Mouse (Mus musculus): ENCODE results near the gene Nccrp1.
A peak's percentile ranks its signal among the peaks of the same experiment; 100 is the strongest.
"Not testable (repeated sequence)": the region's sequence is repeated elsewhere in the genome, so short reads cannot be mapped to it uniquely, and the experiment has no call there.

Gene Nccrp1

GRCm38 (mm10) chr7:28558486-28558885 lies 11.4 kb upstream of the Nccrp1 start:
- peaks cover 3% of the 10 kb centered on the region; the same call in 1 of the 2 replicates for H3K36me3 ChIP-seq (ENCODE audit: control insufficient read depth, insufficient read depth, low read length, poor library complexity, severe bottlenecking)
- no peak for DNase-seq (ENCODE audit: low read depth, low spot score)
- H3K27me3 ChIP-seq (ENCODE audit: control insufficient read depth, insufficient read depth, low read length, poor library complexity, severe bottlenecking), result no peaks in the 10 kb centered on the region

- Histone ChIP-seq H3K27me3 (ENCODE audit: control insufficient read depth, insufficient read depth, low read length, poor library complexity, severe bottlenecking) (no peaks in the 10 kb centered on the region), H3K36me3 (ENCODE audit: control insufficient read depth, insufficient read depth, low read length, poor library complexity, severe bottlenecking) (peaks cover 3% of the 10 kb centered on the region; the same call in 1 of the 2 replicates)
- no peak for DNase-seq (ENCODE audit: low read depth, low spot score)
Measured at GRCm38 (mm10) chr7:28557708-28558107, 10.7 kb upstream of the Nccrp1 start.

- Histone ChIP-seq H3K27me3 (ENCODE audit: control insufficient read depth, insufficient read depth, low read length, poor library complexity, severe bottlenecking) (no peaks in the 10 kb centered on the region), H3K36me3 (ENCODE audit: control insufficient read depth, insufficient read depth, low read length, poor library complexity, severe bottlenecking) (peaks cover 3% of the 10 kb centered on the region; the same call in 1 of the 2 replicates)
- DNase-seq (ENCODE audit: low read depth, low spot score), result no peak
Measured at GRCm38 (mm10) chr7:28557069-28557468, 10.0 kb upstream of the Nccrp1 start.

GRCm38 (mm10) chr7:28555939-28556535 lies 9.0 kb upstream of the Nccrp1 start:
- Histone ChIP-seq H3K36me3 (ENCODE audit: control insufficient read depth, insufficient read depth, low read length, poor library complexity, severe bottlenecking) (peaks cover 3% of the 10 kb centered on the region; the same call in 1 of the 2 replicates), H3K27me3 (ENCODE audit: control insufficient read depth, insufficient read depth, low read length, poor library complexity, severe bottlenecking) (no peaks in the 10 kb centered on the region)
- no peak for DNase-seq (ENCODE audit: low read depth, low spot score)

GRCm38 (mm10) chr7:28553076-28553475 lies 6.0 kb upstream of the Nccrp1 start:
- no peak for DNase-seq (ENCODE audit: low read depth, low spot score)
- Histone ChIP-seq H3K27me3 (ENCODE audit: control insufficient read depth, insufficient read depth, low read length, poor library complexity, severe bottlenecking) (no peaks in the 10 kb centered on the region), H3K36me3 (ENCODE audit: control insufficient read depth, insufficient read depth, low read length, poor library complexity, severe bottlenecking) (no peaks in the 10 kb centered on the region)

GRCm38 (mm10) chr7:28547628-28548027 lies 574 bp upstream of the Nccrp1 start:
- peak; percentile 17 for DNase-seq (ENCODE audit: low read depth, low spot score)
- Histone ChIP-seq H3K36me3 (ENCODE audit: control insufficient read depth, insufficient read depth, low read length, poor library complexity, severe bottlenecking) (no peaks in the 10 kb centered on the region), H3K27me3 (ENCODE audit: control insufficient read depth, insufficient read depth, low read length, poor library complexity, severe bottlenecking) (no peaks in the 10 kb centered on the region; the same call in 1 of the 2 replicates)

GRCm38 (mm10) chr7:28546649-28547048 lies 405 bp downstream of the Nccrp1 start:
- Histone ChIP-seq H3K36me3 (ENCODE audit: control insufficient read depth, insufficient read depth, low read length, poor library complexity, severe bottlenecking) (no peaks in the 10 kb centered on the region), H3K27me3 (ENCODE audit: control insufficient read depth, insufficient read depth, low read length, poor library complexity, severe bottlenecking) (no peaks in the 10 kb centered on the region; the same call in none of the 2 replicates)
- DNase-seq (ENCODE audit: low read depth, low spot score), result no peak

- Histone ChIP-seq H3K27me3 (ENCODE audit: control insufficient read depth, insufficient read depth, low read length, poor library complexity, severe bottlenecking) (no peaks in the 10 kb centered on the region; the same call in none of the 2 replicates), H3K36me3 (ENCODE audit: control insufficient read depth, insufficient read depth, low read length, poor library complexity, severe bottlenecking) (no peaks in the 10 kb centered on the region)
- DNase-seq (ENCODE audit: low read depth, low spot score), result no peak
Measured at GRCm38 (mm10) chr7:28545891-28546210, 1.2 kb downstream of the Nccrp1 start.

GRCm38 (mm10) chr7:28545048-28545890 lies 1.8 kb downstream of the Nccrp1 start:
- H3K27me3 ChIP-seq (ENCODE audit: control insufficient read depth, insufficient read depth, low read length, poor library complexity, severe bottlenecking), result no peaks in the 10 kb centered on the region; the same call in none of the 2 replicates
- no peaks in the 10 kb centered on the region for H3K36me3 ChIP-seq (ENCODE audit: control insufficient read depth, insufficient read depth, low read length, poor library complexity, severe bottlenecking)
- no peak for DNase-seq (ENCODE audit: low read depth, low spot score)

- no peak for DNase-seq (ENCODE audit: low read depth, low spot score)
- no peaks in the 10 kb centered on the region for H3K36me3 ChIP-seq (ENCODE audit: control insufficient read depth, insufficient read depth, low read length, poor library complexity, severe bottlenecking)
Measured at GRCm38 (mm10) chr7:28544051-28544601, 2.9 kb downstream of the Nccrp1 start.

GRCm38 (mm10) chr7:28540526-28540925 lies 6.5 kb downstream of the Nccrp1 start, which contains the start of gene Sycn:
Sycn (plus strand) TSS chr7:28540885.
- no peaks in the 10 kb centered on the region for H3K36me3 ChIP-seq (ENCODE audit: control insufficient read depth, insufficient read depth, low read length, poor library complexity, severe bottlenecking)
- H3K27me3 ChIP-seq (ENCODE audit: control insufficient read depth, insufficient read depth, low read length, poor library complexity, severe bottlenecking), result no peaks in the 10 kb centered on the region; the same call in none of the 2 replicates
- no peak for DNase-seq (ENCODE audit: low read depth, low spot score)

More at GRCm38 (mm10) chr7:28544051-28544601, 2.9 kb downstream of the Nccrp1 start:
- H3K27me3 ChIP-seq (ENCODE audit: control insufficient read depth, insufficient read depth, low read length, poor library complexity, severe bottlenecking), result no peaks in the 10 kb centered on the region; the same call in none of the 2 replicates

GRCm38 (mm10) chr7:28538886-28539285 lies 8.2 kb downstream of the Nccrp1 start:
- H3K36me3 ChIP-seq (ENCODE audit: control insufficient read depth, insufficient read depth, low read length, poor library complexity, severe bottlenecking); H3K27me3 ChIP-seq (ENCODE audit: control insufficient read depth, insufficient read depth, low read length, poor library complexity, severe bottlenecking); DNase-seq (ENCODE audit: low read depth, low spot score): not testable (repeated sequence)

- no peak for DNase-seq (ENCODE audit: low read depth, low spot score)
- Histone ChIP-seq H3K27me3 (ENCODE audit: control insufficient read depth, insufficient read depth, low read length, poor library complexity, severe bottlenecking) (no peaks in the 10 kb centered on the region), H3K36me3 (ENCODE audit: control insufficient read depth, insufficient read depth, low read length, poor library complexity, severe bottlenecking) (no peaks in the 10 kb centered on the region)
Measured at GRCm38 (mm10) chr7:28532005-28532404, 15.0 kb downstream of the Nccrp1 start.

GRCm38 (mm10) chr7:28527922-28528719 lies 18.9 kb downstream of the Nccrp1 start:
- Histone ChIP-seq H3K27me3 (ENCODE audit: control insufficient read depth, insufficient read depth, low read length, poor library complexity, severe bottlenecking) (no peaks in the 10 kb centered on the region), H3K36me3 (ENCODE audit: control insufficient read depth, insufficient read depth, low read length, poor library complexity, severe bottlenecking) (no peaks in the 10 kb centered on the region)
- peak; percentile 91 for DNase-seq (ENCODE audit: low read depth, low spot score)

Data from splenic B cell, adult 2 months (primary cell).